Mouse (Mus musculus): ENCODE measurements around the gene Slc35f1.

- TF ChIP-seq FLI1 (IDR thresholded peaks at IDR 0.05; ENCODE audit: low read length) (no peak), GATA1 (IDR thresholded peaks at IDR 0.05; ENCODE audit: borderline replicate concordance, low read length) (no peak)
Observed at GRCm38 (mm10) chr10:53001136-53001535, 310.8 kb downstream of the Slc35f1 start.
